Mouse (Mus musculus) thymus, adult 2 months (tissue): ENCODE measurements around the gene Scrn2.

Experiments used
- CTCF ChIP-seq: fragments of 200-500 bp; IDR thresholded peaks from 2 replicates; pipeline ENCODE4 v1.5.1; 2012; ENCODE audit warnings: mild to moderate bottlenecking, control low read depth, low read length, moderate library complexity, borderline replicate concordance; ENCODE audit not compliant: control insufficient read depth, poor library complexity, insufficient read depth; ENCODE audit errors: extremely low read depth
- POLR2A ChIP-seq: fragments of 200-500 bp; IDR thresholded peaks from 2 replicates; pipeline ENCODE4 v1.6.1; 2012; ENCODE audit warnings: mild to moderate bottlenecking, low read length, control low read depth, moderate library complexity; ENCODE audit not compliant: control insufficient read depth, poor library complexity, insufficient read depth; ENCODE audit errors: extremely low read depth

DNA sequence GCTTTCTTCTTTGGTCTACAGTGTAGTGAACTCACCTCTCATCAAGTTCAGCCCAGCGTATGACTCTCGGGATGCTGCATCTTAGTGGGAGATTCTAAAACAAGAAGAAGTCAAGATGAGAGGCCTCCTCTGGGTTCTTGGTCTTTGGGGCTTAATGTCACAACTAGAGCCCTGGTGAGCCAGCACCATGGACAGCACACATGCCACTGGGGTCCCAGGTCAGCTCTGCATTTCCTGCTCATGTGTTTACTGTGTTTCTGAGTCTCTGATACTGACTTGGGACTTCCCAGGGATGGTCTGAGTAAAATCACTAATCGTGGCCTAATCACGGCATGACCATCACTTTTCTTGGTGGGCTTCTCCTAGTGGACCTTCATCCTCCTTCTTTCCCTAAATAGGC, 49.0 kb downstream of the Scrn2 start:
- no peak for TF ChIP-seq POLR2A
- TF ChIP-seq CTCF: no peak
